Comparison of ENCODE assay signal across 18 mouse cellular contexts in genomic region chr17:84369769-84370168, GRCm38 (mm10).
DNase-seq lines count a peak whose midpoint lies in the region; ATAC-seq lines count a peak whose summit lies in the region.
"Had no signal": no experiment of that assay in that cellular context is flagged by ENCODE, and none has a peak within 500 bp of the region (broad histone marks: within the 10 kb centered on the region; RNA-seq: fewer than 3 reads in every experiment).

No protein-coding gene starts in this region.

- no peaks in the 10 kb centered on the region for H3K36me3 ChIP-seq in heart, embryonic 12.5 days
- H3K36me3 ChIP-seq in lung, embryonic 16.5 days (ENCODE audit: control insufficient read depth, insufficient read depth, low read length) = no peaks in the 10 kb centered on the region
- no peaks in the 10 kb centered on the region for H3K36me3 ChIP-seq in heart, embryonic 14.5 days (ENCODE audit: control insufficient read depth, insufficient read depth, low read length)
- no peaks in the 10 kb centered on the region for H3K36me3 ChIP-seq in limb, embryonic 12.5 days
- H3K36me3 ChIP-seq: hindbrain, embryonic 12.5 days had no signal

- no peak overlapping the region for H3K4me2 ChIP-seq in heart, embryonic 12.5 days
- no peak overlapping the region for H3K4me2 ChIP-seq in lung, embryonic 16.5 days (ENCODE audit: low read depth, low read length)
- H3K4me2 ChIP-seq in heart, embryonic 14.5 days (ENCODE audit: low read length) = no peak overlapping the region
- no peak overlapping the region for H3K4me2 ChIP-seq in limb, embryonic 12.5 days
- H3K4me2 ChIP-seq: hindbrain, embryonic 12.5 days had no signal

- intact Hi-C loops in heart, postnatal 25 days (cut with DNase I) = loop anchor here (10.0 kb wide), 1 partner anchor 95 kb away; no protein-coding TSS in a partner anchor

- no peak overlapping the region for H3K4me3 ChIP-seq in heart, embryonic 12.5 days
- H3K4me3 ChIP-seq in lung, embryonic 16.5 days (ENCODE audit: low read length) = no peak overlapping the region
- no peak overlapping the region for H3K4me3 ChIP-seq in heart, embryonic 14.5 days (ENCODE audit: control insufficient read depth in 1 of 2, insufficient read depth in 1 of 2, low read depth in 1 of 2, low read length in 2 of 2)
- no peak overlapping the region for H3K4me3 ChIP-seq in limb, embryonic 12.5 days (replicated peaks)
- H3K4me3 ChIP-seq: forebrain, embryonic 10.5 days; hindbrain, embryonic 12.5 days had no signal

- no peak for DNase-seq in heart, postnatal 25 days (ENCODE audit: low spot score)
- no peak for DNase-seq in lung, postnatal 4 days
- DNase-seq in layer of hippocampus, postnatal 36 days = no peak
- DNase-seq: adrenal gland, adult 8-10 months; cerebellum, adult 8-10 months; gastrocnemius, postnatal 36 days; kidney, adult 9 months; lung, postnatal 14 days; midbrain, embryonic 14.5 days; thymus, adult 18-20 months had no signal

- H3K9ac ChIP-seq in heart, embryonic 12.5 days = no peak overlapping the region
- no peak overlapping the region for H3K9ac ChIP-seq in lung, embryonic 16.5 days (ENCODE audit: low read length)
- H3K9ac ChIP-seq in heart, embryonic 14.5 days (ENCODE audit: low read length) = no peak overlapping the region
- no peak overlapping the region for H3K9ac ChIP-seq in limb, embryonic 12.5 days (replicated peaks)
- H3K9ac ChIP-seq: hindbrain, embryonic 12.5 days; liver, embryonic 14.5 days had no signal

- no peaks in the 10 kb centered on the region for H3K27me3 ChIP-seq in heart, embryonic 12.5 days (replicated peaks)
- H3K27me3 ChIP-seq in lung, embryonic 16.5 days (ENCODE audit: control insufficient read depth, insufficient read depth, low read depth, low read length) = no peaks in the 10 kb centered on the region
- no peaks in the 10 kb centered on the region for H3K27me3 ChIP-seq in heart, embryonic 14.5 days (ENCODE audit: control insufficient read depth, insufficient read depth, low read length)
- no peaks in the 10 kb centered on the region for H3K27me3 ChIP-seq in limb, embryonic 12.5 days
- H3K27me3 ChIP-seq: hindbrain, embryonic 12.5 days had no signal

- WGBS in heart, embryonic 12.5 days = 33% methylated on average over 3 of the region's 3 CpGs
- 56% methylated on average over 3 of the region's 3 CpGs for WGBS in lung, embryonic 16.5 days
- WGBS in heart, embryonic 14.5 days = 19% methylated on average over 3 of the region's 3 CpGs
- 65% methylated on average over 3 of the region's 3 CpGs for whole genome bisulfite sequencing in limb, embryonic 12.5 days

- H3K9me3 ChIP-seq in heart, embryonic 12.5 days (replicated peaks) = no peaks in the 10 kb centered on the region
- no peaks in the 10 kb centered on the region for H3K9me3 ChIP-seq in lung, embryonic 16.5 days (ENCODE audit: control insufficient read depth, low read length)
- H3K9me3 ChIP-seq in heart, embryonic 14.5 days (ENCODE audit: control insufficient read depth, low read length) = no peaks in the 10 kb centered on the region
- no peaks in the 10 kb centered on the region for H3K9me3 ChIP-seq in limb, embryonic 12.5 days
- H3K9me3 ChIP-seq: forebrain, embryonic 10.5 days; hindbrain, embryonic 12.5 days had no signal

- ATAC-seq in heart, embryonic 12.5 days (ENCODE audit: insufficient number of reproducible peaks, low FRiP score) = no peak
- ATAC-seq in lung, embryonic 16.5 days (ENCODE audit: low read depth) = no peak
- no peak for ATAC-seq in heart, embryonic 14.5 days (ENCODE audit: insufficient number of reproducible peaks, insufficient read depth, low FRiP score, low read depth)
- ATAC-seq in limb, embryonic 12.5 days (ENCODE audit: insufficient number of reproducible peaks, insufficient read depth, low FRiP score, low TSS enrichment, low read depth) = no peak
- no peak for ATAC-seq in megakaryocyte-erythroid progenitor cell, adult 5-6 weeks (replicated peaks; ENCODE audit: low FRiP score, low TSS enrichment, poor library complexity, severe bottlenecking)

- peaks cover 47% of the 10 kb centered on the region for H3K4me1 ChIP-seq in heart, embryonic 12.5 days (replicated peaks)
- H3K4me1 ChIP-seq in lung, embryonic 16.5 days (replicated peaks; ENCODE audit: control insufficient read depth, insufficient read depth, low read length) = peaks cover 43% of the 10 kb centered on the region
- peaks cover 18 to 35% of the 10 kb centered on the region in 2 experiments for H3K4me1 ChIP-seq in heart, embryonic 14.5 days (ENCODE audit: control insufficient read depth in 2 of 2, insufficient read depth in 2 of 2, low read length in 2 of 2)
- peaks cover 81% of the 10 kb centered on the region for H3K4me1 ChIP-seq in limb, embryonic 12.5 days (replicated peaks)

- H3K27ac ChIP-seq in heart, embryonic 12.5 days (ENCODE audit: poor library complexity, severe bottlenecking) = peak overlapping the region; percentile 73
- H3K27ac ChIP-seq in lung, embryonic 16.5 days (ENCODE audit: low read length) = peak overlapping the region; percentile 38
- peak overlapping the region; percentile 12 to 14; a peak in 3 of 4 replicates for H3K27ac ChIP-seq in heart, embryonic 14.5 days (replicated peaks in 1 of 2; ENCODE audit: control insufficient read depth in 1 of 2, insufficient read depth in 1 of 2, low read depth in 2 of 2, low read length in 2 of 2)
- H3K27ac ChIP-seq in limb, embryonic 12.5 days = peak overlapping the region; percentile 62
- H3K27ac ChIP-seq: forebrain, embryonic 10.5 days; liver, embryonic 14.5 days had no signal

Comparison
In these comparisons a context has a peak if more than half of its experiments do, and no peak if none do; other contexts are left out.
1. H3K27ac ChIP-seq: peak in every context shown above with its lines; median percentile 73 in heart, embryonic 12.5 days; 62 in limb, embryonic 12.5 days; 38 in lung, embryonic 16.5 days; 13 in heart, embryonic 14.5 days.